Mouse (Mus musculus): ENCODE measurements around the gene Gstp2. TPM values are rescaled to one million over a fixed set of nuclear protein-coding genes. Genes with fewer than 3 reads are reported as not detected.

Gstp2 gene
- polyA plus RNA-seq (2014; fragmentation: Nextera tagmentation; extraction: Ambion mirVana): 2.9 and 3.4 TPM in 2 replicates

- 27% methylated on average over 16 of the region's 16 CpGs for WGBS
- peak within 1 kb of the TSS; percentile 51 for H3K4me2 ChIP-seq
- H3K27me3 ChIP-seq (ENCODE audit: insufficient read depth, low read length): no peaks in the 10 kb centered on the region
- peaks cover 7% of the 10 kb centered on the region; the same call in 1 of the 2 replicates for H3K4me1 ChIP-seq (ENCODE audit: insufficient read depth)
- TF ChIP-seq CTCF (IDR thresholded peaks at IDR 0.05; ENCODE audit: low read depth): peak; percentile 57
- no peaks in the 10 kb centered on the region for H3K36me3 ChIP-seq (ENCODE audit: insufficient read depth)
- ATAC-seq (ENCODE audit: insufficient read depth) (peak; percentile 82), DNase-seq (peak; percentile 89)
- H3K9me3 ChIP-seq (ENCODE audit: low read depth, low read length): no peaks in the 10 kb centered on the region
- peak within 1 kb of the TSS; percentile 54; the same call in 1 of the 2 replicates for H3K27ac ChIP-seq (ENCODE audit: low read depth)
- H3K9ac ChIP-seq: no peak within 1 kb of the TSS
- peak within 1 kb of the TSS; percentile 4; the same call in 1 of the 2 replicates for H3K4me3 ChIP-seq (ENCODE audit: low read depth, low read length)
These were observed at the start of gene Gstp2 for GRCm38 (mm10) chr19:4045966-4046865. TSS of gene Gstp2 (minus strand) at chr19:4046023.

GRCm38 (mm10) chr19:4094774-4095303 lies 49.0 kb upstream of the Gstp2 start:
- no peak overlapping the region for H3K4me2 ChIP-seq
- no peak overlapping the region for H3K27ac ChIP-seq (ENCODE audit: low read depth)
- DNase-seq (no peak), ATAC-seq (ENCODE audit: insufficient read depth) (no peak)
- H3K4me3 ChIP-seq (ENCODE audit: low read depth, low read length): no peak overlapping the region
- no peak for TF ChIP-seq CTCF (IDR thresholded peaks at IDR 0.05; ENCODE audit: low read depth)
- no peak overlapping the region for H3K9ac ChIP-seq
- no peaks in the 10 kb centered on the region for H3K9me3 ChIP-seq (ENCODE audit: low read depth, low read length)
- peaks cover 6% of the 10 kb centered on the region; the same call in 1 of the 2 replicates for H3K4me1 ChIP-seq (ENCODE audit: insufficient read depth)
- no peaks in the 10 kb centered on the region for H3K36me3 ChIP-seq (ENCODE audit: insufficient read depth)
- peaks cover 6% of the 10 kb centered on the region; the same call in 1 of the 2 replicates for H3K27me3 ChIP-seq (ENCODE audit: insufficient read depth, low read length)
- 61% methylated on average over 5 of the region's 5 CpGs for WGBS

GRCm38 (mm10) chr19:4094348-4094747 lies 48.5 kb upstream of the Gstp2 start:
- Histone ChIP-seq H3K27me3 (ENCODE audit: insufficient read depth, low read length) (peaks cover 1% of the 10 kb centered on the region; the same call in 1 of the 2 replicates), H3K9ac (no peak overlapping the region), H3K27ac (ENCODE audit: low read depth) (no peak overlapping the region), H3K36me3 (ENCODE audit: insufficient read depth) (no peaks in the 10 kb centered on the region), H3K4me1 (ENCODE audit: insufficient read depth) (peaks cover 2% of the 10 kb centered on the region; the same call in 1 of the 2 replicates), H3K4me2 (no peak overlapping the region), H3K4me3 (ENCODE audit: low read depth, low read length) (no peak overlapping the region), H3K9me3 (ENCODE audit: low read depth, low read length) (no peaks in the 10 kb centered on the region)
- WGBS: 73% methylated on average over 3 of the region's 3 CpGs
- ATAC-seq (ENCODE audit: insufficient read depth) (no peak), DNase-seq (no peak)
- TF ChIP-seq CTCF (IDR thresholded peaks at IDR 0.05; ENCODE audit: low read depth): no peak

- no peaks in the 10 kb centered on the region for H3K4me1 ChIP-seq (ENCODE audit: insufficient read depth)
- no peak for TF ChIP-seq CTCF (IDR thresholded peaks at IDR 0.05; ENCODE audit: low read depth)
- no peaks in the 10 kb centered on the region for H3K36me3 ChIP-seq (ENCODE audit: insufficient read depth)
- no peaks in the 10 kb centered on the region for H3K9me3 ChIP-seq (ENCODE audit: low read depth, low read length)
- H3K4me2 ChIP-seq: no peak overlapping the region
- no peak overlapping the region for H3K27ac ChIP-seq (ENCODE audit: low read depth)
- DNase-seq (no peak), ATAC-seq (ENCODE audit: insufficient read depth) (no peak)
- H3K27me3 ChIP-seq (ENCODE audit: insufficient read depth, low read length): no peaks in the 10 kb centered on the region
- WGBS: 58% methylated on average over 7 of the region's 7 CpGs
- H3K9ac ChIP-seq: no peak overlapping the region
- no peak overlapping the region for H3K4me3 ChIP-seq (ENCODE audit: low read depth, low read length)
These were observed 47.9 kb upstream of the Gstp2 start for GRCm38 (mm10) chr19:4093772-4094171.

GRCm38 (mm10) chr19:4092750-4093149 lies 46.9 kb upstream of the Gstp2 start:
- H3K36me3 ChIP-seq (ENCODE audit: insufficient read depth): no peaks in the 10 kb centered on the region
- no peaks in the 10 kb centered on the region for H3K9me3 ChIP-seq (ENCODE audit: low read depth, low read length)
- DNase-seq (no peak), ATAC-seq (ENCODE audit: insufficient read depth) (no peak)
- no peak for TF ChIP-seq CTCF (IDR thresholded peaks at IDR 0.05; ENCODE audit: low read depth)
- H3K4me1 ChIP-seq (ENCODE audit: insufficient read depth): no peaks in the 10 kb centered on the region
- H3K4me3 ChIP-seq (ENCODE audit: low read depth, low read length): no peak overlapping the region
- H3K4me2 ChIP-seq: no peak overlapping the region
- 65% methylated on average over 3 of the region's 3 CpGs for WGBS
- no peak overlapping the region for H3K9ac ChIP-seq
- H3K27ac ChIP-seq (ENCODE audit: low read depth): no peak overlapping the region
- H3K27me3 ChIP-seq (ENCODE audit: insufficient read depth, low read length): no peaks in the 10 kb centered on the region

- WGBS: 46% methylated on average over 2 of the region's 2 CpGs
- ATAC-seq (ENCODE audit: insufficient read depth) (no peak), DNase-seq (no peak)
- H3K27me3 ChIP-seq (ENCODE audit: insufficient read depth, low read length): no peaks in the 10 kb centered on the region
- H3K9ac ChIP-seq: no peak overlapping the region
- no peak for TF ChIP-seq CTCF (IDR thresholded peaks at IDR 0.05; ENCODE audit: low read depth)
- no peak overlapping the region for H3K27ac ChIP-seq (ENCODE audit: low read depth)
- no peaks in the 10 kb centered on the region for H3K36me3 ChIP-seq (ENCODE audit: insufficient read depth)
- no peaks in the 10 kb centered on the region for H3K4me1 ChIP-seq (ENCODE audit: insufficient read depth)
- no peak overlapping the region for H3K4me3 ChIP-seq (ENCODE audit: low read depth, low read length)
- H3K9me3 ChIP-seq (ENCODE audit: low read depth, low read length): no peaks in the 10 kb centered on the region
- no peak overlapping the region for H3K4me2 ChIP-seq
These were observed 45.6 kb upstream of the Gstp2 start for GRCm38 (mm10) chr19:4091383-4091782.

GRCm38 (mm10) chr19:4090446-4090845 lies 44.6 kb upstream of the Gstp2 start:
- Histone ChIP-seq H3K27me3 (ENCODE audit: insufficient read depth, low read length) (no peaks in the 10 kb centered on the region), H3K36me3 (ENCODE audit: insufficient read depth) (no peaks in the 10 kb centered on the region), H3K4me2 (no peak overlapping the region), H3K9me3 (ENCODE audit: low read depth, low read length) (no peaks in the 10 kb centered on the region), H3K27ac (ENCODE audit: low read depth) (no peak overlapping the region), H3K4me1 (ENCODE audit: insufficient read depth) (no peaks in the 10 kb centered on the region), H3K4me3 (ENCODE audit: low read depth, low read length) (no peak overlapping the region), H3K9ac (no peak overlapping the region)
- no peak for ATAC-seq (ENCODE audit: insufficient read depth)
- DNase-seq: no peak
- TF ChIP-seq CTCF (IDR thresholded peaks at IDR 0.05; ENCODE audit: low read depth): no peak
- WGBS: 95% methylated on average over 3 of the region's 3 CpGs
